Mouse (Mus musculus) layer of hippocampus, adult 18-20 months (tissue): ENCODE measurements around the gene Foxa2. TPM values are rescaled to one million over a fixed set of nuclear protein-coding genes. Genes with fewer than 3 reads are reported as not detected.

Experiments used
- DNase-seq, 2 experiments: peaks; one replicate each; pipeline ENCODE4 v3.0.0; 2022; ENCODE audit warnings: low spot score in 2 of 2
- microRNA-seq, 2 experiments: library from miRNA; unstranded; fragments of <30 nt; microRNA quantifications; one replicate each; pipeline ENCODE4 v1.2.0; 2021
- total RNA-seq, 2 experiments: library from RNA; stranded (reverse); gene quantifications; 2 replicates each; pipeline ENCODE4 v1.2.3; 2021

Foxa2 gene
- total RNA-seq, 2 experiments from 2014 or later = not detected

DNA sequence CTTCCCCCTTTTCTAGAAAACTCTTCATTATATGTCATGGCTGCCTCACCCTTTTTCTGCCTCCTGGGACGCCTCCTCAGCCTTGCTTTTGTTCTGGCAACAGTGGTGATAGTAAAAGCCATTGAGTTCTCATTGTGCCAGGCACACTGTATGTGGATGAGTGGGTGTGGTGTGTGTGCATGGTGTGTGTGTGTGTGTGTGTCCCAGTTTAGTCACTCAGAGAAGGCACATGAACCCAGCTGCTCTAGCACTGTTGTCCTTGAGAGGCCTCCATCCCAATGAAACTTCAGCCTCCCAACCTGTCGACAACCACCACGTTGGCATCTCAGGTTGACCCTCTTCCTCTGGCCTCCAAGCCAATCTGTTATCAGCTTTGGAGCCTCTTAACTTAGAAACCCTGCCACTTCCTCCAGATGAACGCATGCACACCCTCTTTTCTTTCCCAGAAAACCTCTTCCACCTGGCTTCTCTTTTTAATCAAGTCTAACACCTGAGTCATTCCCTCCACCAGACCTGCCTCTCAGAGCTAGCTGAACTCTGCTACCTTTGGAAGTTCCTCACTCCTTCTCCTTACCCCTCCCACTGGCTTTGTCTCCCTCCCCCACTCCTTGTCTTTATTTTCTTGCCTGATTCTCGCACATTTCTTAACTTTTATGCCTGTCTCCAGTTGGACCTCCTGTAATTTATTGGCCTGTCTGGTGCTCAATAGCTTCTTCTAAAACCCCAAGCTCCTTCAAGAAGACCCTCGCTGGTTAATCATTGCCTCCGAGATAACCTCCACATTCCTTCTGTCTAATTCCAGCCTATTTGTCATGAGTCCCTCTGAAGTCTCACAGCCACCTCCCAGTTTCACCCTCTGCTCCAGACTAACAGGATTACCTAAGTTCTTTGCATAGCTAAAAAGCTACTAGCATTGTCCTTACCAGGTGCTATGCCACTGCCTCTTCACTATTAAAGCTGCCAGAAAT, 41.9 kb downstream of the Foxa2 start:
- no peak for DNase-seq

DNA sequence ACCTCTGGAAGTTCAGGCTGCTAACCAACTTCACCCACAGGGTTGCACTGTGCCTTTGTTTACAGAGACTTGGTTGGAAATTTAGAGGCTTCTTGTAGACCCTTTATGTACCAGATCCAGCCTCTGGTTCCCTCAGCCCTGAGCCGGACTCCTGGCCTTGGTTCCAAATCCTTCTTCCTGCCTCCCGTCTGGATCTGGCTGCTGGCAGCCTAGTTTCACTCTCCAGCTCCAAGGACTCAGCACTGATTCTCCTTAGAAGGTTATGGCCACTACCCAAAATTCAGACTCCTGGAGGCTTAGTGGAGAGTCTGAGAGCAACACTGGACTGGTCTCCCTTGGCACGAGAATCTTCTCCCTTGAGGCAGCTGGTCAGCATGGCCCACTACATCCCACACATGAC, 43.3 kb downstream of the Foxa2 start:
- no peak for DNase-seq

DNA sequence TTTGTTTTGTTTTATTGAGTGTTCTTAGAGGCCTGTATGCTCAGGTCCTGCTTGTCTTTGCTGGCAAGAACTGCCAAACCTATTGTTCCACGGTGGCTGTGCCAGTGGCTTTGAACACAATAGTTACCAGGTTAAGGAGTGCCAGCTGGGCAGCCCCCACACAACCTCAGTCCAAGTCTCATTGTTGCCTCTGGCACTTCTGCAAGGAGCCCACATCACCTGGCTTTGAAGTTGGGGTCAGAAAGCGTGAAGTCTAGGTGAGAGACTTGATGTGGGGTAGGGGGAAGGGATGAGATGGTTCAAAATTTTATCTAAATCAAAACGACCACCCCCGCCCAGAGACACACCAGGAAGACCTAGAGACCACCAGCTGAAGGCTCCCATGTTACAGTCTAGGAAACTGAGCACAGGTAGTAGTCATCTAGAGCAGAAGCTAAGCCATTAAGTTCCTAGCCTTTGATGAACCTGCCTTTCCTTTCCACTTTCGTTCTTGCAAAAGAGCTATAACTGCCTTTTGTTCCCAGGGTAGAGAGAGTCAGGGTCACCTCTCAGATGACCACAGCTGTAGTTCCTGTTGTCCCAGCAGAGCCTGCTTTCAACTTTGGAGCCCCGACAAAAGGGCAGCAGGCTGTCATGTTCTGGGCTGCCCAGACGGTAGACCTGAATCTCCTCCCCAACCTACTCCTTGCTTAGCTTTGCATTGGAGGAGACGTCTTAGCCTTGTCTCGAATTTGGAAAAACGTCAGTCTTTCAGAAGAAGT, 48.4 kb downstream of the Foxa2 start:
- no peak for DNase-seq

DNA sequence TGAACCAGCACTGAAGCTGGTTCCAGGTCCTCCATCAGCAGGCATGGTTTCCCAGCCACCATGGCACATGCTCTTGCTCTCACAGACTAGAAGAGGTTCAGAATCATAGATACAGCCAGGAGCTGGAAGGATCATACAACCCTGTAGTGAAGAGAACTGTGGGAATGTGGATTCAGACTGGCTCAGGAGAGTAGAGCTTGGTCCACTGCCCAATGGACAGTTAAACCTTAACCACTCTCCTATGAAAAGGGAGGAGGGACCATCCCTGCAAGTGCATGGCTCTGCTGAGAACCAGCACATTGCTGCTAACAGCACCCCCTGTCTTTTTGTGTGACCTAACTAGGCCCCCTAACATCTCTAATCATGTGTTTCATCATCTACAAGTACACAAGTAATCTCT, 50.0 kb downstream of the Foxa2 start:
- DNase-seq = no peak

DNA sequence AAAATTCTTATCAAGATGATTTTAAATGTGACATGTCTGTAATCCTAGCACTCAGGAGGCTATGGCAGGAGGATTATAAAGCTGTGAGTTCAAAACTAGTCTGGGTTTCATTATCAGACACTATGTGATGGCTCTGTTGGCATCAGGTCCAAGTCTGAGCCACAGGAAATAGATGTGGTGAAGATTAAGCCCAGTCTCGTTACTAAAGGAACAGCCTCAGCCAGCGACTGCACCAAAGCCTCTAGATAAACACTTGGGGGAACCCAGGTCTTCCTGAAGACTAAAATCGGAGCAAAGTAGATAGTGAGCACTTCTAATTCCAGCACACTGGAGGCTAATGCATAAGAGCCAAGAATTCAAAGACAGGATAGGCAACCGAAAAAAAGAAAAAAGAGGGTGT, 52.9 kb downstream of the Foxa2 start:
- no peak for DNase-seq

- no peak for DNase-seq
These were observed 53.7 kb downstream of the Foxa2 start for GRCm38 (mm10) chr2:147992935-147993679.

Small RNAs within 50 kb of the gene (microRNA-seq; reads per million reads assigned to microRNA genes)
- gene Gm27420 = 0 reads per million in 2 experiments
